Mouse (Mus musculus) frontal cortex, adult 2 months (tissue): ENCODE results near the gene Brwd1. TPM values are rescaled to one million over a fixed set of nuclear protein-coding genes. Genes with fewer than 3 reads are reported as not detected.
"Not testable (repeated sequence)": the region's sequence is repeated elsewhere in the genome, so short reads cannot be mapped to it uniquely, and the experiment has no call there.

Source experiments
- DNase-seq, 2 experiments: peaks; one replicate each; pipeline ENCODE4 v3.0.0; 2022; ENCODE audit warnings: low spot score in 1 of 2; ENCODE audit errors: extremely low spot score in 1 of 2
- polyA plus RNA-seq: library from polyadenylated mRNA; depleted of rRNA; stranded (reverse); fragments of >200 nt; gene quantifications from 2 replicates; pipeline ENCODE4 v1.2.3, GENCODE M21; 2012; rRNA removed

Brwd1 gene
- polyA plus RNA-seq = 79.8 and 80.1 TPM in 2 replicates

GRCm38 (mm10) chr16:96082301-96083178 lies at the start of gene Brwd1:
TSS of gene Brwd1 (minus strand) at chr16:96082526.
- DNase-seq = peak; percentile 66 to 87

- DNase-seq = no peak
Measured at GRCm38 (mm10) chr16:96128466-96128865, 46.1 kb upstream of the Brwd1 start.

- DNase-seq = peak; percentile 94 to 95
Measured at GRCm38 (mm10) chr16:96127657-96128344, 45.5 kb upstream of the Brwd1 start, which contains the start of gene Hmgn1. TSS of gene Hmgn1 (minus strand) at chr16:96127729.

GRCm38 (mm10) chr16:96127288-96127656 lies 44.9 kb upstream of the Brwd1 start:
- no peak for DNase-seq

GRCm38 (mm10) chr16:96126684-96127171 lies 44.4 kb upstream of the Brwd1 start:
- no peak for DNase-seq

GRCm38 (mm10) chr16:96120022-96120623 lies 37.8 kb upstream of the Brwd1 start:
- no peak for DNase-seq

- no peak for DNase-seq
Measured at GRCm38 (mm10) chr16:96114729-96115128, 32.4 kb upstream of the Brwd1 start.

- DNase-seq = no peak
Measured at GRCm38 (mm10) chr16:96112769-96113168, 30.4 kb upstream of the Brwd1 start.

- no peak for DNase-seq
Measured at GRCm38 (mm10) chr16:96110655-96111345, 28.5 kb upstream of the Brwd1 start.

- no peak for DNase-seq
Measured at GRCm38 (mm10) chr16:96109673-96110072, 27.3 kb upstream of the Brwd1 start.

- DNase-seq = no peak
Measured at GRCm38 (mm10) chr16:96103036-96103435, 20.7 kb upstream of the Brwd1 start.

GRCm38 (mm10) chr16:96097811-96098210 lies 15.5 kb upstream of the Brwd1 start:
- DNase-seq = not testable (repeated sequence)

GRCm38 (mm10) chr16:96095966-96096365 lies 13.6 kb upstream of the Brwd1 start:
- DNase-seq = no peak

- DNase-seq = peak in 1 of 2 experiments; percentile 57
Measured at GRCm38 (mm10) chr16:96091515-96092504, 9.5 kb upstream of the Brwd1 start.

- no peak for DNase-seq
Measured at GRCm38 (mm10) chr16:96088120-96088519, 5.8 kb upstream of the Brwd1 start.

- no peak for DNase-seq
Measured at GRCm38 (mm10) chr16:96087436-96087835, 5.1 kb upstream of the Brwd1 start.

- no peak for DNase-seq
Measured at GRCm38 (mm10) chr16:96087001-96087400, 4.7 kb upstream of the Brwd1 start.

GRCm38 (mm10) chr16:96085597-96085996 lies 3.3 kb upstream of the Brwd1 start:
- no peak for DNase-seq

GRCm38 (mm10) chr16:96083179-96083646 lies 887 bp upstream of the Brwd1 start:
- peak in 1 of 2 experiments; percentile 42 for DNase-seq
